Mouse (Mus musculus): ENCODE measurements around the gene Gm21983. TPM values are rescaled to one million over a fixed set of nuclear protein-coding genes. Genes with fewer than 3 reads are reported as not detected.
A peak's percentile ranks its signal among the peaks of the same experiment; 100 is the strongest.

The Gm21983 gene
- polyA plus RNA-seq, 2 experiments: 0.62 to 5.2 TPM

GRCm38 (mm10) chr7:27153205-27153764, 27.6 kb downstream of the Gm21983 start, which contains the start of gene Cyp2t4:
Gene Cyp2t4, plus strand, starts transcription at chr7:27153714.
- 0 out of 2 replicates have a peak within 1 kb of the TSS, but pooled peaks have one; percentile 34 for H3K9ac ChIP-seq (ENCODE audit: low read depth, low read length, severe bottlenecking)
- H3K27ac ChIP-seq (replicated peaks; ENCODE audit: low read depth, low read length): no peak within 1 kb of the TSS; the same call in 1 of the 2 replicates
- ATAC-seq (ENCODE audit: low FRiP score, low read depth) (no peak), DNase-seq (ENCODE audit: low spot score) (peak; percentile 33)
- H3K9me3 ChIP-seq (ENCODE audit: control insufficient read depth, low read length): no peaks in the 10 kb centered on the region
- TF ChIP-seq POLR2A (IDR thresholded peaks at IDR 0.05; ENCODE audit: borderline replicate concordance, extremely low read depth, insufficient read depth, insufficient read length): no peak
- H3K4me1 ChIP-seq (ENCODE audit: control insufficient read depth, insufficient read depth, low read length): peaks cover 5% of the 10 kb centered on the region; the same call in 1 of the 2 replicates
- H3K4me2 ChIP-seq (replicated peaks; ENCODE audit: low read depth, low read length, severe bottlenecking): no peak within 1 kb of the TSS
- H3K27me3 ChIP-seq (ENCODE audit: control insufficient read depth, insufficient read depth, low read length): no peaks in the 10 kb centered on the region
- no peak within 1 kb of the TSS for H3K4me3 ChIP-seq (replicated peaks; ENCODE audit: low read length)
- WGBS: 46% methylated on average over 10 of the region's 10 CpGs
- H3K36me3 ChIP-seq (ENCODE audit: control insufficient read depth, insufficient read depth, low read length): peaks cover 16% of the 10 kb centered on the region

DNA sequence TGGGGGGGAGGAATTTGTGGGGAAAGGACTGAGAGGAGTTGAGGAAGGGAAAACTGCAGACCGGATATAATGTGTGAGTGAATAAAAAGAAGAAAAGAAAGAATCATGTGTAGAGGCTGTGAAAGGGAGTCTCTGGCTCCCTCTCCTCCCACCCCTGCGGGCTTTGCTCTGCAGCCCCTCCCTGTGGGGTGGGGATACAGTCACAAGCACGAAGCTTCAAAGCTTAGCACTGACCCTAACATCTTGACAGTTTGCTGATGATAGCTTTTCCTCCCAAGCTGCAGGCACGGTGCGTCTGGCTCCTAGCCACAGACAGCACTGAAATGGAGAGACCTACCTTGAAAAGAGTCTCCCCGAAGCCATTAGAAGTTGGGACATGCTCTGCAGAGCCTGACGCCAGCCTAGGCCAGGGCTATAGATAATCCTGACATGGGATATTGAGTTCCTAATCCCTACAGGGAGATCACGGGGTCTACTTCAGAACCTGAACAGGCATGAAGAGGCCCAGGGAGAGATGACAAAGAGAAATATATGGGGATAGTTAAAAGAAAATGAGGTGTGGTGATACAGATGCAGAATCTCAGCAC, 44.4 kb downstream of the Gm21983 start:
- Histone ChIP-seq H3K36me3 (ENCODE audit: control insufficient read depth, insufficient read depth, low read length) (no peaks in the 10 kb centered on the region), H3K4me3 (replicated peaks; ENCODE audit: low read length) (no peak overlapping the region), H3K27me3 (ENCODE audit: control insufficient read depth, insufficient read depth, low read length) (no peaks in the 10 kb centered on the region), H3K27ac (replicated peaks; ENCODE audit: low read depth, low read length) (no peak overlapping the region), H3K4me1 (ENCODE audit: control insufficient read depth, insufficient read depth, low read length) (no peaks in the 10 kb centered on the region), H3K9ac (ENCODE audit: low read depth, low read length, severe bottlenecking) (no peak overlapping the region), H3K4me2 (replicated peaks; ENCODE audit: low read depth, low read length, severe bottlenecking) (no peak overlapping the region), H3K9me3 (ENCODE audit: control insufficient read depth, low read length) (0 out of 2 replicates have a peak, but pooled peaks cover 6% of the 10 kb centered on the region)
- no peak for TF ChIP-seq POLR2A (IDR thresholded peaks at IDR 0.05; ENCODE audit: borderline replicate concordance, extremely low read depth, insufficient read depth, insufficient read length)
- no peak for DNase-seq (ENCODE audit: low spot score)
- ATAC-seq (ENCODE audit: low FRiP score, low read depth): no peak
- WGBS: 46% methylated on average over 8 of the region's 8 CpGs

DNA sequence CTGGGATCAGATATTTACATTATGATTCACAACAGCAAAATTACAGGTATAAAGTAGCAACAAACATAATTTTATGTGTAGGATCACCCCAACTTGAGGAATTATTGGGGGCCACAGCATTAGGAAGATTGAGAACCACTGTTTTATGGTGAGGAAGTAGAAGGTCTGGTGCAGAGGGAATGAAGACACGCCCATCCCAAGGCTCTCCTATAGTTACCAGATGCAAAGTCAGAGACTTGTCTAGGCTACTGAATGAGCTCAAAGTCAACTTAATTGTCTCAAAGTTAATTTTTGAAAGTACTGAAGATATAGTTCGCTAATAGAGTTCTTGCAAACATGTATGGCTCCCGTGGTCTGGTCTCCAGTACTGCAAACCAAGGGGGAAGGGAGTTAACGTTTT, 47.1 kb downstream of the Gm21983 start:
- DNase-seq (ENCODE audit: low spot score) (no peak), ATAC-seq (ENCODE audit: low FRiP score, low read depth) (no peak)
- 79% methylated on average over 4 of the region's 4 CpGs for WGBS
- Histone ChIP-seq H3K9ac (ENCODE audit: low read depth, low read length, severe bottlenecking) (no peak overlapping the region), H3K9me3 (ENCODE audit: control insufficient read depth, low read length) (no peaks in the 10 kb centered on the region), H3K4me1 (ENCODE audit: control insufficient read depth, insufficient read depth, low read length) (no peaks in the 10 kb centered on the region), H3K4me2 (replicated peaks; ENCODE audit: low read depth, low read length, severe bottlenecking) (no peak overlapping the region), H3K36me3 (ENCODE audit: control insufficient read depth, insufficient read depth, low read length) (no peaks in the 10 kb centered on the region), H3K4me3 (replicated peaks; ENCODE audit: low read length) (no peak overlapping the region), H3K27me3 (ENCODE audit: control insufficient read depth, insufficient read depth, low read length) (no peaks in the 10 kb centered on the region), H3K27ac (replicated peaks; ENCODE audit: low read depth, low read length) (no peak overlapping the region)
- no peak for TF ChIP-seq POLR2A (IDR thresholded peaks at IDR 0.05; ENCODE audit: borderline replicate concordance, extremely low read depth, insufficient read depth, insufficient read length)

DNA sequence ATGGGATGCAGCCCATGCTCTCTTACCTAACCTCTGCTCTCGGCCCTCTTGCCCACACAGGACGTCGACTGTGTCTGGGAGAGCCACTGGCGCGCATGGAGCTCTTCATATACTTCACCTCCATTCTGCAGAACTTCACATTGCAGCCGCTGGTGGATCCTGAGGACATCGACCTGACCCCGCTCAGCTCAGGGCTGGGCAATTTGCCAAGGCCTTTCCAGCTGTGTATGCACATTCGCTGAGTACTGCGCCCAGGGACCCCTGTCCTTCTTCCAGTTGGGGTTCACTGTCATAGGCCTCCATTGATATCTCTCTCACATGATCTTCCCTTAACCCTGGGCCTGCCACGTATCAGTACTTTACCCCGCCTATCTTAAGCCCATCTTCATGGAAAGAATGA, 47.7 kb downstream of the Gm21983 start:
- Histone ChIP-seq H3K4me1 (ENCODE audit: control insufficient read depth, insufficient read depth, low read length) (no peaks in the 10 kb centered on the region), H3K4me3 (replicated peaks; ENCODE audit: low read length) (no peak overlapping the region), H3K9ac (ENCODE audit: low read depth, low read length, severe bottlenecking) (no peak overlapping the region), H3K27me3 (ENCODE audit: control insufficient read depth, insufficient read depth, low read length) (no peaks in the 10 kb centered on the region), H3K9me3 (ENCODE audit: control insufficient read depth, low read length) (no peaks in the 10 kb centered on the region), H3K4me2 (replicated peaks; ENCODE audit: low read depth, low read length, severe bottlenecking) (no peak overlapping the region), H3K36me3 (ENCODE audit: control insufficient read depth, insufficient read depth, low read length) (no peaks in the 10 kb centered on the region), H3K27ac (replicated peaks; ENCODE audit: low read depth, low read length) (no peak overlapping the region)
- DNase-seq (ENCODE audit: low spot score) (no peak), ATAC-seq (ENCODE audit: low FRiP score, low read depth) (peak; percentile 11; the same call in 1 of the 2 replicates)
- TF ChIP-seq POLR2A (IDR thresholded peaks at IDR 0.05; ENCODE audit: borderline replicate concordance, extremely low read depth, insufficient read depth, insufficient read length): no peak
- WGBS: 66% methylated on average over 12 of the region's 12 CpGs

DNA sequence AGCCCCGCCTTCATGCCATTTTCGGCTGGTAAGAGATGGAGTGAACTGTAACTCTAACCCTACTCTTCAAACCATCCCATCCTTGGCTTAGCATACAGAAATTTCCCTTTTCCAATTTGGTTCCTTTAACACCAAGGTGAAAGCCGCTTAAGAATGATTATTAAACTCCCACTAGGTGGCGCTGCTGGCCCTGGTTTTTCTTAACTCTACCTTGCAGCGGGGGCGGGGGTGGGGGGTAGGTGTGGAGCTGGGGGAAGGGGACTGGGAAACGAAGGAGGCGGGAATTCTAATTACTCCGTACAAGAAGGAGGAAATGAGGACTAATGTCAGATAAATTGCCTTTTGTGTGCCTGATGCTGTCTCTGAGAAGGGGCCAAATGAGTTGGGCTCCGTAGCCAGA, 48.3 kb downstream of the Gm21983 start:
- 9% methylated on average over 10 of the region's 10 CpGs for WGBS
- no peaks in the 10 kb centered on the region for H3K27me3 ChIP-seq (ENCODE audit: control insufficient read depth, insufficient read depth, low read length)
- TF ChIP-seq POLR2A (IDR thresholded peaks at IDR 0.05; ENCODE audit: borderline replicate concordance, extremely low read depth, insufficient read depth, insufficient read length): no peak
- H3K27ac ChIP-seq (replicated peaks; ENCODE audit: low read depth, low read length): no peak overlapping the region
- DNase-seq (ENCODE audit: low spot score): peak; percentile 83
- H3K4me1 ChIP-seq (ENCODE audit: control insufficient read depth, insufficient read depth, low read length): no peaks in the 10 kb centered on the region
- ATAC-seq (ENCODE audit: low FRiP score, low read depth): 0 out of 2 replicates have a peak, but pooled peaks have one; percentile 23
- no peak overlapping the region for H3K9ac ChIP-seq (ENCODE audit: low read depth, low read length, severe bottlenecking)
- no peaks in the 10 kb centered on the region for H3K9me3 ChIP-seq (ENCODE audit: control insufficient read depth, low read length)
- peak overlapping the region; percentile 25; the same call in 1 of the 2 replicates for H3K4me2 ChIP-seq (replicated peaks; ENCODE audit: low read depth, low read length, severe bottlenecking)
- no peaks in the 10 kb centered on the region for H3K36me3 ChIP-seq (ENCODE audit: control insufficient read depth, insufficient read depth, low read length)
- no peak overlapping the region for H3K4me3 ChIP-seq (replicated peaks; ENCODE audit: low read length)

Measured in limb, embryonic 14.5 days (tissue).